Mouse (Mus musculus) embryonic fibroblast, embryonic 13.5 days (primary cell): ENCODE measurements at regions not wholly inside any gene's neighbourhood (a gene's known extent, or its start where the extent isn't known, plus 50 kb on each side); places are given as distances from the start of the nearest gene placed in this dataset.

ENCODE experiments used
- CTCF ChIP-seq: IDR thresholded peaks from 2 replicates; pipeline ENCODE4 v1.5.1; 2011; ENCODE audit warnings: mild to moderate bottlenecking, control low read depth, low read length, moderate library complexity, borderline replicate concordance; ENCODE audit not compliant: insufficient read depth
- POLR2A ChIP-seq: IDR thresholded peaks from 2 replicates; pipeline ENCODE4 v1.6.1; 2011; ENCODE audit warnings: low read depth, mild to moderate bottlenecking, control low read depth, low read length, moderate library complexity

GRCm38 (mm10) chr1:137588304-137589300 is 586.9 kb downstream of the Ptprc start:
- no peak for TF ChIP-seq CTCF
- TF ChIP-seq POLR2A, result no peak
